ENCODE assay signal across 10 mouse cellular contexts in genomic region chr9:49757582-49757981, GRCm38 (mm10). TPM values are rescaled to one million over a fixed set of nuclear protein-coding genes. Genes with fewer than 3 reads are reported as not detected.
DNase-seq lines count a peak whose midpoint lies in the region; ATAC-seq and TF ChIP-seq lines count a peak whose summit lies in the region.
"Had no signal": no experiment of that assay in that cellular context is flagged by ENCODE, and none has a peak within 500 bp of the region (broad histone marks: within the 10 kb centered on the region; RNA-seq: fewer than 3 reads in every experiment).

No protein-coding gene starts in this region.

- H3K9me3 ChIP-seq in heart, embryonic 15.5 days (replicated peaks) = no peaks in the 10 kb centered on the region
- no peaks in the 10 kb centered on the region for H3K9me3 ChIP-seq in heart, embryonic 11.5 days (replicated peaks; ENCODE audit: control insufficient read depth, low read length)
- H3K9me3 ChIP-seq in embryonic facial prominence, embryonic 15.5 days (replicated peaks) = no peaks in the 10 kb centered on the region
- no peaks in the 10 kb centered on the region for H3K9me3 ChIP-seq in midbrain, embryonic 13.5 days

- no peak overlapping the region for H3K9ac ChIP-seq in heart, embryonic 15.5 days
- H3K9ac ChIP-seq in heart, embryonic 11.5 days (ENCODE audit: low read depth, low read length) = no peak overlapping the region
- H3K9ac ChIP-seq in embryonic facial prominence, embryonic 15.5 days = no peak overlapping the region
- no peak overlapping the region for H3K9ac ChIP-seq in midbrain, embryonic 13.5 days (replicated peaks)

- POLR2A ChIA-PET in Patski (lab: Charles Lee) = interaction anchor here (0.6 kb wide), 2 partner anchors 36 to 39 kb away, joined by 3 to 6 read pairs; no protein-coding TSS in a partner anchor

- WGBS in heart, embryonic 15.5 days = 72% methylated on average over 4 of the region's 4 CpGs
- 84% methylated on average over 4 of the region's 4 CpGs for WGBS in heart, embryonic 11.5 days (ENCODE audit: insufficient replicate concordance)
- 55% methylated on average over 4 of the region's 4 CpGs for WGBS in embryonic facial prominence, embryonic 15.5 days
- 46% methylated on average over 4 of the region's 4 CpGs for WGBS in midbrain, embryonic 13.5 days

- H3K4me3 ChIP-seq in heart, embryonic 15.5 days = no peak overlapping the region
- H3K4me3 ChIP-seq in heart, embryonic 11.5 days (ENCODE audit: low read depth, low read length) = no peak overlapping the region
- no peak overlapping the region for H3K4me3 ChIP-seq in embryonic facial prominence, embryonic 15.5 days (replicated peaks)
- H3K4me3 ChIP-seq in midbrain, embryonic 13.5 days (replicated peaks) = no peak overlapping the region
- H3K4me3 ChIP-seq: heart, adult 2 months had no signal

- H3K36me3 ChIP-seq in heart, embryonic 15.5 days = no peaks in the 10 kb centered on the region
- no peaks in the 10 kb centered on the region for H3K36me3 ChIP-seq in heart, embryonic 11.5 days (ENCODE audit: control insufficient read depth, insufficient read depth, low read length)
- no peaks in the 10 kb centered on the region for H3K36me3 ChIP-seq in embryonic facial prominence, embryonic 15.5 days
- no peaks in the 10 kb centered on the region for H3K36me3 ChIP-seq in midbrain, embryonic 13.5 days

- DNase-seq in Patski (ENCODE audit: low read depth, low spot score) = no peak
- no peak for DNase-seq in testis, postnatal 14 days (ENCODE audit: low spot score)
- DNase-seq in right cerebral cortex, postnatal 10 days (ENCODE audit: low spot score in 2 of 2) = no peak
- DNase-seq in right cerebral cortex, postnatal 25 days = no peak
- DNase-seq: heart, adult 2 months; kidney, postnatal 14 days had no signal

- ATAC-seq in heart, embryonic 15.5 days (replicated peaks; ENCODE audit: insufficient number of reproducible peaks, insufficient read depth, low FRiP score, low read depth) = no peak
- no peak for ATAC-seq in heart, embryonic 11.5 days (replicated peaks; ENCODE audit: insufficient number of reproducible peaks, low FRiP score, low TSS enrichment)
- no peak for ATAC-seq in Patski
- ATAC-seq in embryonic facial prominence, embryonic 15.5 days (ENCODE audit: insufficient number of reproducible peaks, low FRiP score, low TSS enrichment, low read depth) = no peak
- peak; percentile 22; the same call in 1 of the 2 replicates for ATAC-seq in midbrain, embryonic 13.5 days

- no peaks in the 10 kb centered on the region for H3K27me3 ChIP-seq in heart, embryonic 15.5 days
- H3K27me3 ChIP-seq in heart, embryonic 11.5 days (ENCODE audit: control insufficient read depth, insufficient read depth, low read length) = no peaks in the 10 kb centered on the region
- no peaks in the 10 kb centered on the region for H3K27me3 ChIP-seq in Patski
- H3K27me3 ChIP-seq in embryonic facial prominence, embryonic 15.5 days = no peaks in the 10 kb centered on the region
- H3K27me3 ChIP-seq in midbrain, embryonic 13.5 days = no peaks in the 10 kb centered on the region

- in situ Hi-C loops in Patski (cut with MboI; ENCODE audit: low pct_unique_long_range_greater_than_20kb) = no loop called here

- TF ChIP-seq CTCF in Patski (IDR thresholded peaks at IDR 0.05) = peak; percentile 36

- H3K4me2 ChIP-seq in heart, embryonic 15.5 days = no peak overlapping the region
- no peak overlapping the region for H3K4me2 ChIP-seq in heart, embryonic 11.5 days
- no peak overlapping the region; the same call in 1 of the 2 replicates for H3K4me2 ChIP-seq in embryonic facial prominence, embryonic 15.5 days (replicated peaks)
- H3K4me2 ChIP-seq in midbrain, embryonic 13.5 days (replicated peaks) = peak overlapping the region; percentile 13; the same call in 1 of the 2 replicates

- peaks cover 41% of the 10 kb centered on the region for H3K4me1 ChIP-seq in heart, embryonic 15.5 days (replicated peaks)
- H3K4me1 ChIP-seq in heart, embryonic 11.5 days (ENCODE audit: control insufficient read depth, insufficient read depth, low read length) = peaks cover 10% of the 10 kb centered on the region
- peaks cover 14% of the 10 kb centered on the region for H3K4me1 ChIP-seq in embryonic facial prominence, embryonic 15.5 days
- H3K4me1 ChIP-seq in midbrain, embryonic 13.5 days (replicated peaks) = peaks cover 71% of the 10 kb centered on the region

- CTCF ChIA-PET in Patski (lab: Charles Lee) = interaction anchor here (0.9 to 1.0 kb wide), 2 partner anchors 21 to 94 kb away, joined by 3 read pairs; no protein-coding TSS in a partner anchor

- H3K27ac ChIP-seq in heart, embryonic 15.5 days = peak overlapping the region; percentile 60
- no peak overlapping the region for H3K27ac ChIP-seq in heart, embryonic 11.5 days (ENCODE audit: low read depth, low read length)
- H3K27ac ChIP-seq in embryonic facial prominence, embryonic 15.5 days (replicated peaks) = peak overlapping the region; percentile 68
- peak overlapping the region; percentile 85 for H3K27ac ChIP-seq in midbrain, embryonic 13.5 days
- H3K27ac ChIP-seq: heart, adult 2 months had no signal

RNA-seq across cellular contexts. Expression of gene Ncam1, which starts 41.1 kb away (rescaled TPM):
- polyA plus RNA-seq in heart, embryonic 15.5 days (2015; fragmentation: Nextera tagmentation; extraction: Ambion mirVana) = 122 and 124 TPM in 2 replicates
- polyA plus RNA-seq in heart, embryonic 11.5 days (2014; fragmentation: Nextera tagmentation; extraction: Ambion mirVana) = 39.8 and 50.5 TPM in 2 replicates
- 71.0 TPM for polyA plus RNA-seq in Patski (2021)
- 140 and 142 TPM in 2 replicates for polyA plus RNA-seq in embryonic facial prominence, embryonic 15.5 days (2015; fragmentation: Nextera tagmentation; extraction: Ambion mirVana)
- polyA plus RNA-seq in midbrain, embryonic 13.5 days (2015; fragmentation: Nextera tagmentation; extraction: Ambion mirVana) = 432 and 461 TPM in 2 replicates
